Mouse (Mus musculus) kidney, embryonic 16.5 days (tissue): ENCODE measurements around the gene Sox5. TPM values are rescaled to one million over a fixed set of nuclear protein-coding genes. Genes with fewer than 3 reads are reported as not detected.

ENCODE experiments used
- ATAC-seq: fragments of 200-750 bp; cut with Nextera tagmentation; 2 replicates; pipeline ENCODE4 v1.8.0; 2017; ENCODE audit warnings: moderate TSS enrichment; ENCODE audit not compliant: low FRiP score, low TSS enrichment
- H3K27ac ChIP-seq: fragments of 300-500 bp; sonication (generic); 2 replicates; pipeline ENCODE4 v1.5.1; 2014; ENCODE audit warnings: low read length
- H3K27me3 ChIP-seq: fragments of 300-500 bp; sonication (generic); 2 replicates; pipeline ENCODE4 v1.6.1; 2014; ENCODE audit warnings: low read length, control low read depth, mixed read lengths; ENCODE audit not compliant: insufficient read depth
- H3K36me3 ChIP-seq: fragments of 300-500 bp; sonication (generic); 2 replicates; pipeline ENCODE4 v1.6.1; 2014; ENCODE audit warnings: low read length, control low read depth, mixed read lengths; ENCODE audit not compliant: insufficient read depth
- H3K4me1 ChIP-seq: fragments of 300-500 bp; sonication (generic); 2 replicates; pipeline ENCODE4 v1.6.1; 2014; ENCODE audit warnings: low read length, control low read depth, mixed read lengths; ENCODE audit not compliant: insufficient read depth
- H3K4me2 ChIP-seq: fragments of 300-500 bp; sonication (generic); replicated peaks from 2 replicates; pipeline ENCODE4 v1.6.1; 2014; ENCODE audit warnings: low read depth, low read length
- H3K4me3 ChIP-seq: fragments of 300-500 bp; sonication (generic); 2 replicates; pipeline ENCODE4 v1.5.1; 2014; ENCODE audit warnings: mild to moderate bottlenecking, low read length
- H3K9ac ChIP-seq: fragments of 300-500 bp; sonication (generic); replicated peaks from 2 replicates; pipeline ENCODE4 v1.6.1; 2014; ENCODE audit warnings: low read length
- H3K9me3 ChIP-seq: fragments of 300-500 bp; sonication (generic); 2 replicates; pipeline ENCODE4 v1.6.1; 2016; ENCODE audit warnings: low read length, control low read depth
- WGBS: fragments of 180-500 bp; shearing (Covaris S2); extraction: QIAGEN DNeasy Blood & Tissue Kit; methylation state at CpG from one replicate; pipeline ENCODE4 v1.1.7; 2014; 5-methylcytosine and 5-hydroxymethylcytosine counted together
- polyA plus RNA-seq: library from polyadenylated mRNA; unstranded; fragments of >200 nt; fragmentation: Nextera tagmentation; extraction: Ambion mirVana; gene quantifications from 2 replicates; pipeline ENCODE4 v1.2.1, GENCODE M21; 2015

The Sox5 gene
- polyA plus RNA-seq, 1 experiment from 2014 or later, result 14.8 TPM

- no peak for ATAC-seq
- WGBS, result 91% methylated on average over 2 of the region's 2 CpGs
Measured at GRCm38 (mm10) chr6:144271326-144271725, 510.5 kb downstream of the Sox5 start.

GRCm38 (mm10) chr6:144270306-144270705, 511.5 kb downstream of the Sox5 start:
- H3K27me3 ChIP-seq, result no peaks in the 10 kb centered on the region

More at GRCm38 (mm10) chr6:144271326-144271725, 510.5 kb downstream of the Sox5 start:
- Histone ChIP-seq H3K9ac (no peak overlapping the region), H3K9me3 (no peaks in the 10 kb centered on the region), H3K27me3 (no peaks in the 10 kb centered on the region), H3K36me3 (no peaks in the 10 kb centered on the region), H3K4me1 (no peaks in the 10 kb centered on the region), H3K27ac (no peak overlapping the region), H3K4me3 (no peak overlapping the region), H3K4me2 (no peak overlapping the region)

GRCm38 (mm10) chr6:144269666-144270065, 512.1 kb downstream of the Sox5 start:
- no peak for ATAC-seq
- H3K4me3 ChIP-seq, result no peak overlapping the region
- H3K27ac ChIP-seq, result no peak overlapping the region
- H3K27me3 ChIP-seq, result no peaks in the 10 kb centered on the region
- H3K4me2 ChIP-seq, result no peak overlapping the region
- no peak overlapping the region for H3K9ac ChIP-seq
- H3K9me3 ChIP-seq, result no peaks in the 10 kb centered on the region
- H3K36me3 ChIP-seq, result no peaks in the 10 kb centered on the region
- peaks cover 5% of the 10 kb centered on the region; the same call in 1 of the 2 replicates for H3K4me1 ChIP-seq
- 45% methylated on average over 4 of the region's 4 CpGs for WGBS

More at GRCm38 (mm10) chr6:144270306-144270705, 511.5 kb downstream of the Sox5 start:
- 73% methylated on average over 3 of the region's 3 CpGs for WGBS
- H3K4me3 ChIP-seq, result no peak overlapping the region
- no peak overlapping the region for H3K9ac ChIP-seq
- no peaks in the 10 kb centered on the region for H3K9me3 ChIP-seq
- H3K4me2 ChIP-seq, result no peak overlapping the region
- no peaks in the 10 kb centered on the region for H3K36me3 ChIP-seq
- H3K4me1 ChIP-seq, result no peaks in the 10 kb centered on the region
- H3K27ac ChIP-seq, result no peak overlapping the region
- ATAC-seq, result no peak

DNA sequence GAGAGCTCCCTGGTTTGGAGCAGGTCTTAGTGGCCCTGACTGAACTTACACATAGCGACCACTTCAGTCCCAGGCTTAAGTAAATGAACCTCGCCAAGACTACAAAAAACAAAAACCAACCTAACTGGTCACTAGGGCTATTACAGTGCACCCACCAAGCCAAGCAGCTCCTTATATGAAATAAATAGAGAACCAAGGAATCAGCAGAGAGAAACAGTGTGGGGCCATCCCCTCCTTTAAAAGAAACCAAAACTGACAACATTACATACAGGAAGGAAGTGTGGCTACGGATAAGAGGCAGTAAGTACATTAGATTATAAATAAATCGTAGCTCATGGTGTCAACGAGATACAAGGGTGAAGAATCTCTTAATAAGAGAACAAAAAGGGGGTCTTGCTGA, 516.0 kb downstream of the Sox5 start:
- Histone ChIP-seq H3K36me3 (no peaks in the 10 kb centered on the region), H3K4me1 (peaks cover 11% of the 10 kb centered on the region), H3K9ac (no peak overlapping the region), H3K27me3 (no peaks in the 10 kb centered on the region), H3K9me3 (no peaks in the 10 kb centered on the region), H3K4me3 (no peak overlapping the region), H3K27ac (no peak overlapping the region), H3K4me2 (no peak overlapping the region)
- WGBS, result 82% methylated on average over 5 of the region's 5 CpGs
- no peak for ATAC-seq

- whole genome bisulfite sequencing, result 58% methylated on average over 7 of the region's 7 CpGs
- Histone ChIP-seq H3K9me3 (no peaks in the 10 kb centered on the region), H3K27ac (no peak overlapping the region), H3K4me3 (no peak overlapping the region), H3K4me2 (no peak overlapping the region), H3K9ac (no peak overlapping the region), H3K36me3 (no peaks in the 10 kb centered on the region), H3K27me3 (no peaks in the 10 kb centered on the region), H3K4me1 (peaks cover 11% of the 10 kb centered on the region)
- no peak for ATAC-seq
Measured at GRCm38 (mm10) chr6:144265004-144265403, 516.8 kb downstream of the Sox5 start.

- no peak overlapping the region for H3K9ac ChIP-seq
- no peak overlapping the region for H3K4me3 ChIP-seq
- H3K27ac ChIP-seq, result no peak overlapping the region
- H3K27me3 ChIP-seq, result no peaks in the 10 kb centered on the region
- 33% methylated on average over 16 of the region's 16 CpGs for WGBS
- no peak for ATAC-seq
- H3K9me3 ChIP-seq, result no peaks in the 10 kb centered on the region
- H3K4me2 ChIP-seq, result no peak overlapping the region
- H3K4me1 ChIP-seq, result peaks cover 11% of the 10 kb centered on the region
- no peaks in the 10 kb centered on the region for H3K36me3 ChIP-seq
Measured at GRCm38 (mm10) chr6:144264320-144264915, 517.4 kb downstream of the Sox5 start.

GRCm38 (mm10) chr6:144256500-144256899, 525.3 kb downstream of the Sox5 start:
- H3K27me3 ChIP-seq, result no peaks in the 10 kb centered on the region
- H3K4me3 ChIP-seq, result no peak overlapping the region
- H3K9ac ChIP-seq, result no peak overlapping the region
- 80% methylated on average over 8 of the region's 8 CpGs for WGBS
- H3K4me1 ChIP-seq, result no peaks in the 10 kb centered on the region
- no peak overlapping the region for H3K27ac ChIP-seq
- ATAC-seq, result no peak
- H3K36me3 ChIP-seq, result no peaks in the 10 kb centered on the region
- no peak overlapping the region for H3K4me2 ChIP-seq
- no peaks in the 10 kb centered on the region for H3K9me3 ChIP-seq

- no peaks in the 10 kb centered on the region for H3K9me3 ChIP-seq
- no peak overlapping the region for H3K9ac ChIP-seq
- no peaks in the 10 kb centered on the region for H3K4me1 ChIP-seq
- H3K36me3 ChIP-seq, result no peaks in the 10 kb centered on the region
- no peak overlapping the region for H3K4me2 ChIP-seq
- ATAC-seq, result no peak
- H3K27ac ChIP-seq, result no peak overlapping the region
- no peaks in the 10 kb centered on the region for H3K27me3 ChIP-seq
- no peak overlapping the region for H3K4me3 ChIP-seq
- WGBS, result 66% methylated on average over 7 of the region's 7 CpGs
Measured at GRCm38 (mm10) chr6:144252191-144252718, 529.5 kb downstream of the Sox5 start.

GRCm38 (mm10) chr6:144251222-144252170, 530.3 kb downstream of the Sox5 start:
- Histone ChIP-seq H3K4me2 (no peak overlapping the region), H3K9ac (no peak overlapping the region), H3K36me3 (no peaks in the 10 kb centered on the region), H3K4me1 (no peaks in the 10 kb centered on the region), H3K9me3 (no peaks in the 10 kb centered on the region), H3K4me3 (no peak overlapping the region), H3K27ac (no peak overlapping the region), H3K27me3 (no peaks in the 10 kb centered on the region)
- no peak for ATAC-seq
- WGBS, result 61% methylated on average over 18 of the region's 18 CpGs
